In genomic region chr14:46372452-46372851, GRCm38 (mm10) we compare ENCODE assay signal across 29 mouse cellular contexts. TPM values are rescaled to one million over a fixed set of nuclear protein-coding genes. Genes with fewer than 3 reads are reported as not detected.
DNase-seq lines count a peak whose midpoint lies in the region; ATAC-seq lines count a peak whose summit lies in the region.
"Had no signal": no experiment of that assay in that cellular context is flagged by ENCODE, and none has a peak within 500 bp of the region (broad histone marks: within the 10 kb centered on the region; RNA-seq: fewer than 3 reads in every experiment).

No protein-coding gene starts in this region.

- no peaks in the 10 kb centered on the region; the same call in 1 of the 2 replicates for H3K27me3 ChIP-seq in embryonic facial prominence, embryonic 11.5 days (ENCODE audit: control insufficient read depth, insufficient read depth, low read length)
- H3K27me3 ChIP-seq in embryonic facial prominence, embryonic 10.5 days (replicated peaks; ENCODE audit: low read depth, poor library complexity, severe bottlenecking), result peaks cover 31% of the 10 kb centered on the region
- H3K27me3 ChIP-seq in midbrain, embryonic 11.5 days (ENCODE audit: control insufficient read depth, insufficient read depth, low read length), result no peaks in the 10 kb centered on the region
- peaks cover 8% of the 10 kb centered on the region for H3K27me3 ChIP-seq in midbrain, embryonic 10.5 days (ENCODE audit: low read depth, poor library complexity, severe bottlenecking)
- H3K27me3 ChIP-seq: hindbrain, embryonic 13.5 days; intestine, embryonic 15.5 days had no signal

- no peak overlapping the region for H3K4me3 ChIP-seq in embryonic facial prominence, embryonic 11.5 days (ENCODE audit: low read depth, low read length)
- H3K4me3 ChIP-seq in embryonic facial prominence, embryonic 10.5 days, result no peak overlapping the region
- H3K4me3 ChIP-seq in midbrain, embryonic 11.5 days (ENCODE audit: low read depth, low read length), result no peak overlapping the region
- H3K4me3 ChIP-seq in midbrain, embryonic 10.5 days, result no peak overlapping the region
- H3K4me3 ChIP-seq: forebrain, embryonic 10.5 days; forebrain, embryonic 13.5 days; heart, adult 2 months; hindbrain, embryonic 10.5 days; hindbrain, embryonic 13.5 days; intestine, embryonic 15.5 days had no signal

- no peak for ATAC-seq in embryonic facial prominence, embryonic 11.5 days (replicated peaks; ENCODE audit: insufficient number of reproducible peaks, low FRiP score, low TSS enrichment, low read depth)
- ATAC-seq in midbrain, embryonic 11.5 days (ENCODE audit: low FRiP score), result no peak
- ATAC-seq: activated CD4-positive, CD25-positive, alpha-beta regulatory T cell, adult 4 months; CD4-positive, CD25-positive, alpha-beta regulatory T cell, adult 4 months; forebrain, embryonic 13.5 days; forebrain, embryonic 16.5 days; hindbrain, embryonic 16.5 days; intestine, embryonic 15.5 days had no signal

- no peak overlapping the region for H3K9ac ChIP-seq in embryonic facial prominence, embryonic 11.5 days (replicated peaks; ENCODE audit: low read length)
- H3K9ac ChIP-seq in midbrain, embryonic 11.5 days (ENCODE audit: low read length), result no peak overlapping the region
- H3K9ac ChIP-seq: forebrain, embryonic 13.5 days; hindbrain, embryonic 13.5 days; intestine, embryonic 15.5 days had no signal

- peak; percentile 19 for DNase-seq in embryonic facial prominence, embryonic 11.5 days (ENCODE audit: low spot score)
- DNase-seq in embryonic facial prominence, embryonic 10.5 days (ENCODE audit: low spot score), result no peak
- peak; percentile 62 for DNase-seq in midbrain, embryonic 11.5 days (ENCODE audit: low spot score, missing footprints)
- DNase-seq in midbrain, embryonic 10.5 days (ENCODE audit: low spot score), result no peak
- peak; percentile 39 for DNase-seq in mesoderm, embryonic 11.5 days (ENCODE audit: low read depth, low spot score)
- DNase-seq in T-cell, adult 2 months (ENCODE audit: low spot score), result no peak
- DNase-seq: adrenal gland, adult 8-10 months; adrenal gland, postnatal 25 days; cerebellum, adult 18-20 months; cerebellum, adult 9-10 months; cerebellum, postnatal 14 days; gastrocnemius, postnatal 10 days; gastrocnemius, postnatal 36 days; heart, adult 2 months; heart, postnatal 36 days had no signal

- H3K27ac ChIP-seq in embryonic facial prominence, embryonic 11.5 days (replicated peaks; ENCODE audit: low read depth, low read length), result no peak overlapping the region
- H3K27ac ChIP-seq in embryonic facial prominence, embryonic 10.5 days (replicated peaks), result no peak overlapping the region
- no peak overlapping the region for H3K27ac ChIP-seq in midbrain, embryonic 11.5 days (ENCODE audit: low read depth, low read length)
- no peak overlapping the region for H3K27ac ChIP-seq in midbrain, embryonic 10.5 days (replicated peaks)
- H3K27ac ChIP-seq: forebrain, embryonic 10.5 days; forebrain, embryonic 13.5 days; heart, adult 2 months; hindbrain, embryonic 10.5 days; hindbrain, embryonic 13.5 days; intestine, embryonic 15.5 days had no signal

- no peak overlapping the region for H3K4me2 ChIP-seq in embryonic facial prominence, embryonic 11.5 days (ENCODE audit: low read depth, low read length)
- no peak overlapping the region for H3K4me2 ChIP-seq in midbrain, embryonic 11.5 days
- H3K4me2 ChIP-seq: forebrain, embryonic 13.5 days; heart, embryonic 11.5 days; hindbrain, embryonic 13.5 days; intestine, embryonic 15.5 days had no signal

- no peaks in the 10 kb centered on the region for H3K36me3 ChIP-seq in embryonic facial prominence, embryonic 11.5 days (replicated peaks; ENCODE audit: control insufficient read depth, insufficient read depth, low read depth, low read length)
- no peaks in the 10 kb centered on the region for H3K36me3 ChIP-seq in embryonic facial prominence, embryonic 10.5 days (replicated peaks)
- no peaks in the 10 kb centered on the region for H3K36me3 ChIP-seq in midbrain, embryonic 11.5 days (ENCODE audit: control insufficient read depth, insufficient read depth, low read length)
- H3K36me3 ChIP-seq in midbrain, embryonic 10.5 days, result no peaks in the 10 kb centered on the region
- H3K36me3 ChIP-seq: forebrain, embryonic 10.5 days; hindbrain, embryonic 10.5 days; hindbrain, embryonic 13.5 days; intestine, embryonic 15.5 days had no signal

- no peaks in the 10 kb centered on the region for H3K4me1 ChIP-seq in embryonic facial prominence, embryonic 11.5 days (ENCODE audit: control insufficient read depth, insufficient read depth, low read length)
- peaks cover 9% of the 10 kb centered on the region for H3K4me1 ChIP-seq in embryonic facial prominence, embryonic 10.5 days
- H3K4me1 ChIP-seq in midbrain, embryonic 11.5 days (ENCODE audit: control insufficient read depth, insufficient read depth, low read length), result no peaks in the 10 kb centered on the region
- H3K4me1 ChIP-seq in midbrain, embryonic 10.5 days, result peaks cover 8% of the 10 kb centered on the region
- H3K4me1 ChIP-seq: forebrain, embryonic 10.5 days; forebrain, embryonic 13.5 days; hindbrain, embryonic 10.5 days; hindbrain, embryonic 13.5 days; intestine, embryonic 15.5 days had no signal

- 32% methylated on average over 9 of the region's 9 CpGs for WGBS in embryonic facial prominence, embryonic 11.5 days
- 45% methylated on average over 9 of the region's 9 CpGs for WGBS in embryonic facial prominence, embryonic 10.5 days
- 55% methylated on average over 9 of the region's 9 CpGs for WGBS in midbrain, embryonic 11.5 days
- 49% methylated on average over 9 of the region's 9 CpGs for WGBS in midbrain, embryonic 10.5 days

- no peaks in the 10 kb centered on the region for H3K9me3 ChIP-seq in embryonic facial prominence, embryonic 11.5 days (replicated peaks; ENCODE audit: control insufficient read depth, low read length)
- H3K9me3 ChIP-seq in embryonic facial prominence, embryonic 10.5 days, result no peaks in the 10 kb centered on the region
- no peaks in the 10 kb centered on the region for H3K9me3 ChIP-seq in midbrain, embryonic 11.5 days (ENCODE audit: control insufficient read depth, low read length)
- H3K9me3 ChIP-seq in midbrain, embryonic 10.5 days (replicated peaks), result no peaks in the 10 kb centered on the region
- H3K9me3 ChIP-seq: forebrain, embryonic 10.5 days; forebrain, embryonic 13.5 days; hindbrain, embryonic 10.5 days; hindbrain, embryonic 13.5 days; intestine, embryonic 15.5 days had no signal

RNA-seq across cellular contexts. Expression of gene Gm15217, which starts 6.8 kb away (rescaled TPM):
- not detected in 2 replicates for polyA plus RNA-seq in embryonic facial prominence, embryonic 11.5 days (2014; fragmentation: Nextera tagmentation; extraction: Ambion mirVana)
- polyA plus RNA-seq in embryonic facial prominence, embryonic 10.5 days (2016; fragmentation: Nextera tagmentation; extraction: Ambion mirVana), result not detected in 2 replicates
- not detected in 2 replicates for polyA plus RNA-seq in midbrain, embryonic 11.5 days (2014; fragmentation: Nextera tagmentation; extraction: Ambion mirVana)
- polyA plus RNA-seq in midbrain, embryonic 10.5 days (2016; fragmentation: Nextera tagmentation; extraction: Ambion mirVana), result not detected in 2 replicates
- polyA plus RNA-seq: activated CD4-positive, CD25-positive, alpha-beta regulatory T cell, adult 4 months; C2C12; CD4-positive, CD25-positive, alpha-beta regulatory T cell, adult 4 months; embryonic facial prominence, embryonic 14.5 days; forebrain, embryonic 13.5 days; forebrain, embryonic 16.5 days; heart, adult 2 months; heart, embryonic 11.5 days; heart, embryonic 14.5 days; heart, postnatal 0 days; hindbrain, embryonic 10.5 days; hindbrain, embryonic 13.5 days; hindbrain, embryonic 16.5 days had no signal

RNA-seq across cellular contexts. Expression of gene Bmp4, which starts 18.0 kb away (rescaled TPM):
- 19.5 and 34.6 TPM in 2 replicates for polyA plus RNA-seq in embryonic facial prominence, embryonic 11.5 days (2014; fragmentation: Nextera tagmentation; extraction: Ambion mirVana)
- 22.9 and 24.8 TPM in 2 replicates for polyA plus RNA-seq in embryonic facial prominence, embryonic 10.5 days (2016; fragmentation: Nextera tagmentation; extraction: Ambion mirVana)
- 4.7 and 6.8 TPM in 2 replicates for polyA plus RNA-seq in midbrain, embryonic 11.5 days (2014; fragmentation: Nextera tagmentation; extraction: Ambion mirVana)
- polyA plus RNA-seq in midbrain, embryonic 10.5 days (2016; fragmentation: Nextera tagmentation; extraction: Ambion mirVana), result 9.5 and 10.8 TPM in 2 replicates
- polyA plus RNA-seq: C2C12; CD4-positive, CD25-positive, alpha-beta regulatory T cell, adult 4 months had no signal

Comparison
In these comparisons a context has a peak if more than half of its experiments do, and no peak if none do; other contexts are left out.
1. DNase-seq: peak in embryonic facial prominence, embryonic 11.5 days (single experiment), midbrain, embryonic 11.5 days (single experiment) and mesoderm, embryonic 11.5 days (single experiment); none in embryonic facial prominence, embryonic 10.5 days (single experiment), midbrain, embryonic 10.5 days (single experiment) and T-cell, adult 2 months (single experiment).